Mouse (Mus musculus) cerebellum, adult 2 months (tissue): ENCODE measurements around the gene Sox8. TPM values are rescaled to one million over a fixed set of nuclear protein-coding genes. Genes with fewer than 3 reads are reported as not detected.

ENCODE experiments used
- DNase-seq, 2 experiments: peaks; one replicate each; pipeline ENCODE4 v3.0.0; 2021
- H3K27ac ChIP-seq: fragments of 200-500 bp; 2 replicates; pipeline ENCODE4 v1.5.1; 2012; ENCODE audit warnings: low read length, control low read depth, inconsistent platforms; ENCODE audit not compliant: insufficient read depth
- H3K27me3 ChIP-seq: fragments of 200-500 bp; 2 replicates; pipeline ENCODE4 v1.6.1; 2012; ENCODE audit warnings: inconsistent platforms, mild to moderate bottlenecking, low read length, moderate library complexity; ENCODE audit not compliant: control insufficient read depth, insufficient read depth
- H3K4me1 ChIP-seq: fragments of 200-500 bp; 2 replicates; pipeline ENCODE4 v1.6.1; 2011; ENCODE audit warnings: low read length; ENCODE audit not compliant: control insufficient read depth, insufficient read depth
- H3K4me3 ChIP-seq: fragments of 200-500 bp; replicated peaks from 2 replicates; pipeline ENCODE3; 2011; ENCODE audit warnings: mild to moderate bottlenecking, low read depth, low read length, control low read depth; ENCODE audit not compliant: insufficient read depth
- CTCF ChIP-seq: fragments of 200-500 bp; IDR thresholded peaks from 2 replicates; pipeline ENCODE4 v1.5.1; 2011; ENCODE audit warnings: low read depth, mild to moderate bottlenecking, control low read depth, low read length, moderate library complexity, borderline replicate concordance; ENCODE audit not compliant: insufficient read depth
- POLR2A ChIP-seq: fragments of 200-500 bp; IDR thresholded peaks from 2 replicates; pipeline ENCODE4 v1.6.1; 2011; ENCODE audit warnings: low read length, control low read depth, borderline replicate concordance; ENCODE audit not compliant: insufficient read depth
- WGBS: fragments of 180-500 bp; shearing (Covaris S2); methylation state at CpG from one replicate; pipeline ENCODE4 v1.1.7; 2018; 5-methylcytosine and 5-hydroxymethylcytosine counted together
- polyA plus RNA-seq: library from polyadenylated mRNA; depleted of rRNA; stranded (reverse); fragments of >200 nt; gene quantifications from 2 replicates; pipeline ENCODE4 v1.2.3, GENCODE M21; 2012; rRNA removed

The Sox8 gene
- polyA plus RNA-seq: 35.9 and 38.0 TPM in 2 replicates

- peaks cover 1% of the 10 kb centered on the region; the same call in 1 of the 2 replicates for H3K27me3 ChIP-seq
- 3% methylated on average over 61 of the region's 61 CpGs for WGBS
- H3K4me1 ChIP-seq: peaks cover 5% of the 10 kb centered on the region; the same call in 1 of the 2 replicates
- DNase-seq: peak; percentile 69 to 73
- peak; percentile 41; the same call in 1 of the 2 replicates for TF ChIP-seq POLR2A
- peak; percentile 27; the same call in 1 of the 2 replicates for TF ChIP-seq CTCF
- peak within 1 kb of the TSS; percentile 58 for H3K4me3 ChIP-seq
- H3K27ac ChIP-seq: peak within 1 kb of the TSS; percentile 25; the same call in 1 of the 2 replicates
These were observed at the start of gene Sox8 for GRCm38 (mm10) chr17:25570648-25571452. TSS of gene Sox8 (minus strand) at chr17:25570686.

DNA sequence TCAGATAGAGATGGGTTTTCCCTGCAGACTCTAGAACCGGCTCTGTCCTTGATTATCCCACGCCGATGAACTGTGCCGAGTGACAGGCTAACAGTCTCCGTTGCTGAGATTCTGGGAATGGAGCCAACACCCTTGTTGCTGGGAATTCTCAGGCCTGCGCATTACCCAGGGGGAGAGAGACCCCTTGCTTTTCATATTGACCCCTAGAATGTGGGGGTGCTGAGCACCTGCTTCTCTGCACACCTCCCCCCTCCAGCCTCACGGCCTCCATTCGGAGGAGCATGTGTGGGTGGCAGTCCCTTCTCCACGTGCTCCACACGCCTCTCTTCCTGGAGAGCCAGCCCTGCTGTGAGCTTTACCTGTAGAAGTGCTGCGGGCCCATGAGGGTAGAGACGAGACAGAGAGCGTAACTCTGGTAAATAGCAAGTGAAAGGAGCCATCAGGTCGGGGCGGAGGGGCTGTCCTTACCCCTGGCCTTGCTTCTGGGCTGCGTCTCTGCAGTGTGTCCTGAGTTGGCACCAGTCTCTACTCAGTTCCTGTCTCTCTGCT lies 48.1 kb upstream of the Sox8 start:
- TF ChIP-seq CTCF (no peak), POLR2A (no peak)
- no peaks in the 10 kb centered on the region for H3K27me3 ChIP-seq
- peak; percentile 51 to 52 for DNase-seq
- no peak overlapping the region for H3K27ac ChIP-seq
- H3K4me3 ChIP-seq: no peak overlapping the region
- WGBS: 16% methylated on average over 16 of the region's 16 CpGs
- peaks cover 5% of the 10 kb centered on the region for H3K4me1 ChIP-seq

GRCm38 (mm10) chr17:25614723-25615510 lies 44.4 kb upstream of the Sox8 start:
- no peak for DNase-seq
- Histone ChIP-seq H3K4me1 (peaks cover 22% of the 10 kb centered on the region), H3K4me3 (no peak overlapping the region), H3K27ac (no peak overlapping the region), H3K27me3 (no peaks in the 10 kb centered on the region)
- 91% methylated on average over 10 of the region's 10 CpGs for whole genome bisulfite sequencing
- TF ChIP-seq CTCF: no peak

DNA sequence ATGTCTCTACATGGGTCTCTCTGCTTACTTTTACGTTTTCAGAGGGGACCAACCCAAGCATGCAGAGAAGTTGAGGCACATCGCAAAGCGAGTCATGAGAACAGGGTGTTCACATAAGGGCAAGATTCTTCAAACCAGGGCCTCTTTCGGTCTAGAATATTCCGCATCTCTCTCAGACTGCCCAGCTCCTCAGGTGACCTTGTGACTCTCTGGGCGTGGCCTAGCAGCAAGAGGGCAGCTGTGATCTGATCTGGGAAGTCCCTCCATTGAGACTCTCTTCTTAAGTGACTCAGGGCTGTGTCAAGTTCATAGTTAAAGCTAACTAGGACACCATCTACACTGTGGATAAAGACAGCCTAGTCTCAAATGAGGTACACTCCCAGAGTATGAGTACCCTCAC lies 42.8 kb upstream of the Sox8 start:
- H3K27me3 ChIP-seq: no peaks in the 10 kb centered on the region
- H3K27ac ChIP-seq: no peak overlapping the region
- H3K4me1 ChIP-seq: peaks cover 21% of the 10 kb centered on the region
- TF ChIP-seq POLR2A: no peak
- no peak for TF ChIP-seq CTCF
- H3K4me3 ChIP-seq: no peak overlapping the region
- 97% methylated on average over 6 of the region's 6 CpGs for WGBS
- DNase-seq: no peak

GRCm38 (mm10) chr17:25612537-25612936 lies 42.1 kb upstream of the Sox8 start:
- TF ChIP-seq POLR2A: no peak
- TF ChIP-seq CTCF: no peak
- 26% methylated on average over 9 of the region's 9 CpGs for WGBS
- no peak overlapping the region for H3K27ac ChIP-seq
- peaks cover 19% of the 10 kb centered on the region for H3K4me1 ChIP-seq
- H3K4me3 ChIP-seq: no peak overlapping the region
- DNase-seq: peak; percentile 57 to 78
- H3K27me3 ChIP-seq: no peaks in the 10 kb centered on the region

- WGBS: 8% methylated on average over 9 of the region's 9 CpGs
These were observed 39.7 kb upstream of the Sox8 start for GRCm38 (mm10) chr17:25610151-25610550.

DNA sequence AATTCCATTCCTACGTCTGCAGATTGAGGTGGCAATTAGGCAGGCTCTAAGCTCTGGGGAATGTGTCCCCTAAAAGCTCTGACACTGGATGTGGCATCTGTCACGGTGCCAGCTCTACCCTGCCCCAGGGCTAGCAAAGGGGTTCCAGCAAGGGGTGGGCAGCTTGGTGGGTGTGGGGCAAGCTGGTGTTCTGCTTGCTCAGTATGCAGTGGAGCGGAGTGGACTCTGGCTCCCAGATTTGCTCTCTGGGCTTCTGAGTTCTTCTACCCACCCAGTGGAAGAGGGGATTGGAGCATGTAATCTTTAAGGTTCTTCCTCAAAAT lies 39.0 kb upstream of the Sox8 start:
- peaks cover 22% of the 10 kb centered on the region for H3K4me1 ChIP-seq
- DNase-seq: no peak
- no peaks in the 10 kb centered on the region for H3K27me3 ChIP-seq
- TF ChIP-seq POLR2A (no peak), CTCF (no peak)
- no peak overlapping the region for H3K4me3 ChIP-seq
- H3K27ac ChIP-seq: no peak overlapping the region
- WGBS: 83% methylated on average over 3 of the region's 3 CpGs

More at GRCm38 (mm10) chr17:25610151-25610550, 39.7 kb upstream of the Sox8 start:
- peak; percentile 69 to 72 for DNase-seq
- TF ChIP-seq POLR2A (no peak), CTCF (no peak)
- Histone ChIP-seq H3K27ac (no peak overlapping the region), H3K4me3 (no peak overlapping the region), H3K4me1 (peaks cover 19% of the 10 kb centered on the region), H3K27me3 (no peaks in the 10 kb centered on the region)
